Mouse (Mus musculus): Measurements from ENCODE around the gene Camkv.
A peak's percentile ranks its signal among the peaks of the same experiment; 100 is the strongest.

Camkv gene

GRCm38 (mm10) chr9:107935374-107935773, at the start of gene Camkv:
Gene Camkv (plus strand): TSS chr9:107935674.
- no peak for DNase-seq (ENCODE audit: low read depth)

DNA sequence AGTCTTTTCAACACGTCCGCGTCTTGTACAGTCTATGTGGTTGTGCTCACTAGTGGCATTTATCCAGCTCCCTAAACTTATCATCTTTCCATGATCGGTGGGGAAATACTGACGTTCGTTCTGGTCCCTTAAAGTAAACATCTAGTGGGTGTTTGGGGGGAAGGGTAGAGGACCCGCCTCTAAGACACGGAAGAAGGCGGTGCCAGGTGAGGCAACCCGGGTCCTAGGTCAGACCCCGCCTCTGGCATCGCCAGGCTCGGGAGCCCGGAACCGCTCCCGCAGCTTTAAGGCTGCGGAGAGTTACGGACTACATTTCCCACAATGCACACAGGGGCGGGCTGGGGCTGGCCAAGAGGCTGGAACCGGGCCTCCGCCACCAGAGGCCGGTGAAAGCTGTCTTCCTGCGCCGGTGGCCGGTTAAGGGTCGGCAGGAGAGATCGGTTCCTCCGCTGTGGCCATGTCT, 47.6 kb upstream of the Camkv start, which contains the start of gene Mon1a:
TSS of gene Mon1a (plus strand) at position 348 of the 463 bp plus-strand sequence.
- DNase-seq (ENCODE audit: low read depth) = peak; percentile 86

- peak; percentile 48 for DNase-seq (ENCODE audit: low read depth)
Measured at GRCm38 (mm10) chr9:107888267-107888850, 47.1 kb upstream of the Camkv start.

DNA sequence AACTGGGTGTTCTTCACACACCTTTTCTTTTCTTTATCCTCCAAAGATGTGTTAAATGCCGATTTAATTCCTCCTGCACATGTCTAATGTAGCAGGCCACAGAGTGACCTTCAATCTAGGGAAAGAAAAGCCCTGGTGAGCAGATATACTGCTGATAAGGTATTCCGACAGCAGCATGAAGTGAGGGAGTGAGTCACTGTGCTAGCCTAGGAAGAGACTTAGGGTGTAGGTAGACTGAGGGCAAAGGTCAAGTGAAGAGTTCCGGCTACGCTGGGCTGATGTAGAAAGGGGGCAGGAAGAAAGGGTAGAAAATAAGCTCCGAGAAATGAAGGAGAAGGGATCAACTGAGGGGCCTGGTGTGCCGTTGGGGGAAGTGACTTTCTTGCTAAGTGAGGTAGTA, 45.2 kb upstream of the Camkv start:
- no peak for DNase-seq (ENCODE audit: low read depth)

- DNase-seq (ENCODE audit: low read depth) = peak; percentile 16
Measured at GRCm38 (mm10) chr9:107891023-107891422, 44.5 kb upstream of the Camkv start.

DNA sequence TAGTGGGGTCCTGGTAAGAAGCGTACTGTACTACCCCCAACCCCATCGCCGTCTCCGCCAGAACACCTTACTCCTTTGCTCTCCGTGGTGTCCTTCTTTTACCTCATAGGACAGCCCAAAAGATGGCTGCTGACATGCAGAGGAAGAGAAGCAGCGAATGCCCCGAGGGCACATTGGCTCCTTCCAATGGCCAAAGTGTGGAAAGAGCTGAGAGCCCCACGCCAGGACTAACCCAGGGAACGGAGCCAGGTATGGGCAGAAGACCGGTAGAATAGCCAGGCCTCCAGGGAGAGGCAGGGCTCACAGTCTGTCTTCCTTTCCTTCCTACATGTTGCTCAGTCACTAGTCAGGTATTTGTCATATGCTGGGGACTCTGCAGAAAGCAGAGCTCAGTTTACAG, 36.9 kb upstream of the Camkv start:
- DNase-seq (ENCODE audit: low read depth) = no peak

GRCm38 (mm10) chr9:107899855-107900254, 35.6 kb upstream of the Camkv start:
- DNase-seq (ENCODE audit: low read depth) = no peak

DNA sequence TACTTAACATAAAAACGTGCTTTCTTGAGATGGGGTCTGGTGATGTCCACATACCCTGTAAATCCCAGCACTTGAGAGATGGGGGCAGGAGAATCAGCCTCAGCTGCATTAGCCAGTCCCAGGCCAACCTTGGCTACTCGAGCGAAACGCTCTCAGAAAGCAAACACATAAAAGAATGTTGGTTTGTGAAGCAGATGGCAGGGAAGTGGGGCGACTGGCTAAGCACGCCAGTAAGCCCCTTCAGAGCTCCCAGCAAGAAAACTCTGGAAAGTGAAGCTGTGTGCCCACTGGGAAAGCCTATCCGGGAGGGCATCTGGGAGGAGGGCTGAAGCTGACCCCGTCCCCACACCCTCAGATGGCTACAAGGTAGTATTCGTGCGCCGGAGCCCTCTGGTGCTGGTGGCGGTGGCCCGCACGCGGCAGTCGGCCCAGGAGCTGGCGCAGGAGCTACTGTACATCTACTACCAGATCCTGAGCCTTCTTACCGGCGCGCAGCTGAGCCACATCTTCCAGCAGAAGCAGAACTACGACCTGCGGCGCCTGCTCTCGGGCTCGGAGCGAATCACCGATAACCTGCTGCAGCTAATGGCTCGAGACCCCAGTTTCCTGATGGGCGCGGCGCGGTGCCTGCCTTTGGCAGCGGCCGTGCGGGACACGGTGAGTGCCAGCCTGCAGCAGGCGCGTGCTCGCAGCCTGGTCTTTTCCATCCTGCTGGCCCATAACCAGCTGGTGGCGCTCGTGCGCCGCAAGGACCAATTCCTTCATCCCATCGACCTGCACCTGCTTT, 34.4 kb upstream of the Camkv start:
- DNase-seq (ENCODE audit: low read depth) = no peak

GRCm38 (mm10) chr9:107901627-107901914, 33.9 kb upstream of the Camkv start:
- DNase-seq (ENCODE audit: low read depth) = no peak

- peak; percentile 91 for DNase-seq (ENCODE audit: low read depth)
Measured at GRCm38 (mm10) chr9:107904726-107905125, 30.7 kb upstream of the Camkv start.

GRCm38 (mm10) chr9:107906252-107906966, 29.1 kb upstream of the Camkv start, which contains the start of gene Mst1r:
Gene Mst1r (plus strand): TSS chr9:107906873.
- DNase-seq (ENCODE audit: low read depth) = peak; percentile 74

GRCm38 (mm10) chr9:107906967-107907800, 28.3 kb upstream of the Camkv start:
- DNase-seq (ENCODE audit: low read depth) = no peak

DNA sequence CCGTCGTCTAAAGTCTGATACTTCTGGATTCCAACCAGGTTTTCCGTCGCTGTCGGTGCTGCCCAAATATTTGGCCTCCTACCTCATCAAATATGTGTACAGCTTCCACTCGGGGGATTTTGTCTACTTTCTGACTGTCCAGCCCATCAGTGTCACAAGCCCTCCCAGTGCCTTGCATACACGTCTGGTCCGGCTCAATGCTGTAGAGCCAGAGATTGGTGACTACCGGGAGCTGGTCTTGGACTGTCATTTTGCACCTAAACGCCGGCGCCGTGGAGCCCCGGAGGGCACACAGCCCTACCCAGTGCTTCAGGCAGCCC, 27.7 kb upstream of the Camkv start:
- no peak for DNase-seq (ENCODE audit: low read depth)

DNA sequence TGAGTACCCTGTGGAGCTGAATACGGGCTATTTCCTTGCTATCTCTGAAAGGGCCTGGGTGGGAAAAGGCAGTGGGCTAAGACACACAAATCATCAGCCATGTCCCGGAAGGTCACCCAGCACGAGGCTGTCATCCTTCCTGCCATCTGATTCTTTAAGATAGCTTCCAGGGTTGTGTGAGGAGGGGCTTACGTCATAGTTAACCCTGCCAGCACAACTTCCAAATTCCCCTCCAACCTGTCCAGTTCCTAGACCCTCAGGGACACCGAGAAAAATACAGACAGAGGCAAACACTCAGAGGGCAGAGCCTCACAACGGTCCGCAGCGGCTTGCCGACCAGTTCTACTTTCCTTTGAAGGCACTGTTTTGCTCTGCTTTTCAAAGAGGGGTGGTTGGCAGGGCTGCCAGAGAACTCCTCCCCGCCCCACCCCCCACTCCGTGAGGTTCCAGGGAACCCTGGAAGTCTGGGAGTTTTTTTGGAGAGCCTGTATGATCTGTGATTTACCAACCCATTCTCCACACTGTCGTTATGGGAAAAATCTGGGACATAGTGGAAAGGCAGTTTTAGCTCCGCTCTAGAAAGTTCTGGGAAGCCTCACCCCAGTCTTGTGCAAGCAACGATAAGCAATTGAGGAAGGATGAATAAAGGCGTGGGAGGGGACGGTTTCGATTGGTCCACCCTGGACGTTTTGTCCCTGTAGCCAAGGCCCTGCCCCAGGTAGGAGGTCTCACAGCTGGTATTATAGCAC, 26.9 kb upstream of the Camkv start:
- DNase-seq (ENCODE audit: low read depth) = no peak

- DNase-seq (ENCODE audit: low read depth) = no peak
Measured at GRCm38 (mm10) chr9:107910025-107910769, 25.3 kb upstream of the Camkv start.

GRCm38 (mm10) chr9:107914764-107915420, 20.6 kb upstream of the Camkv start:
- no peak for DNase-seq (ENCODE audit: low read depth)

- peak; percentile 66 for DNase-seq (ENCODE audit: low read depth)
Measured at GRCm38 (mm10) chr9:107917895-107918608, 17.4 kb upstream of the Camkv start.

- peak; percentile 22 for DNase-seq (ENCODE audit: low read depth)
Measured at GRCm38 (mm10) chr9:107918884-107919283, 16.6 kb upstream of the Camkv start.

DNA sequence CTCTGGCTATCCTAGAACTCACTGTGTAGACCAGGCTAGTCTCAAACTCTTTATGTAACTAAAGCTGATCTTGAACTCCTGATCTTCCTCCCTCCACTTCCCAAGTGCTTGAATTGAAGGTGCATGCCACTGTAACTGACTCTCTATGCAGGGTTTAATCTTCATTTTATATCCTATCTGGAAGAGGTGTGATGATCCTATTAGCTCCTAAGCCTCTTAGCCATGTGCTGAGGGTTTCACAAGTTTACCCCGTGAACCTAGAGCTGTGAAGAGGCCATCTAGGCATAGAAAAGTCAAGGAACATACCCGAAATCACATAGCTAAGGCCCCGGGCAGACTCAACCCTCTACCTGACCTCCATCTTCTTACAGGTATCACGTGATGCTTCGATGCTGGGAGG, 16.0 kb upstream of the Camkv start:
- no peak for DNase-seq (ENCODE audit: low read depth)

DNA sequence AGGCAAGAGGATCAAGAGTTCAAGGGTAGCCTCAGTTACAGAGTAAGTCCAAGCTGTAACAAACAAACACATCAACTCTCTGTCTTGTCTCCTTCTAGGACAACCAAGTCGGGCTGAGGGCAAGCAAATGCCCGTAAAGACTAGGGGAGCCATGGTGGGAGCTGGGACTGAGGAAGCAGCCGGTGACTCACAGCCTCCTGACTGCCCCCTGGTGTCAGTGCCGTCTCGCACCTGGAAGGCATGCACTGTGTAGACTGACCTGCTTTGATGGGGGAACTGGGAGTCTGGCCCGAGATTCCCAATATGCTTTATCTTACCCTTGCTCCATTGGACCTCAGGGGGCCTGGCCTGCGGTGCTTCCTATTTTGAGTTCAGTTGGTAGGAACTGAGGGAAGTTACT, 12.5 kb upstream of the Camkv start:
- peak; percentile 39 for DNase-seq (ENCODE audit: low read depth)
